Mouse (Mus musculus) ovary, postnatal 10 days (tissue): ENCODE data around the gene Gna12.

ENCODE experiments used
- DNase-seq: peaks from one replicate; pipeline ENCODE4 v3.0.0; 2022; ENCODE audit warnings: low spot score

Gna12 gene

GRCm38 (mm10) chr5:140827413-140827812 is 2.8 kb downstream of the Gna12 start:
- DNase-seq: no peak

- no peak for DNase-seq
Measured at GRCm38 (mm10) chr5:140826796-140827195, 3.4 kb downstream of the Gna12 start.

GRCm38 (mm10) chr5:140826118-140826517 is 4.1 kb downstream of the Gna12 start:
- no peak for DNase-seq

GRCm38 (mm10) chr5:140824126-140824525 is 6.1 kb downstream of the Gna12 start:
- DNase-seq: no peak

GRCm38 (mm10) chr5:140823386-140823785 is 6.8 kb downstream of the Gna12 start:
- DNase-seq: no peak

GRCm38 (mm10) chr5:140821951-140822350 is 8.3 kb downstream of the Gna12 start:
- DNase-seq: no peak

- no peak for DNase-seq
Measured at GRCm38 (mm10) chr5:140820539-140820938, 9.7 kb downstream of the Gna12 start.

- DNase-seq: no peak
Measured at GRCm38 (mm10) chr5:140819594-140819993, 10.6 kb downstream of the Gna12 start.

GRCm38 (mm10) chr5:140818482-140819076 is 11.7 kb downstream of the Gna12 start:
- no peak for DNase-seq

GRCm38 (mm10) chr5:140816950-140817568 is 13.2 kb downstream of the Gna12 start:
- no peak for DNase-seq

- no peak for DNase-seq
Measured at GRCm38 (mm10) chr5:140816008-140816407, 14.2 kb downstream of the Gna12 start.

GRCm38 (mm10) chr5:140815059-140815728 is 15.0 kb downstream of the Gna12 start:
- DNase-seq: no peak

- DNase-seq: no peak
Measured at GRCm38 (mm10) chr5:140814403-140814802, 15.8 kb downstream of the Gna12 start.

- DNase-seq: no peak
Measured at GRCm38 (mm10) chr5:140812699-140813098, 17.5 kb downstream of the Gna12 start.

- no peak for DNase-seq
Measured at GRCm38 (mm10) chr5:140812063-140812462, 18.2 kb downstream of the Gna12 start.

- DNase-seq: no peak
Measured at GRCm38 (mm10) chr5:140811390-140811789, 18.8 kb downstream of the Gna12 start.

GRCm38 (mm10) chr5:140806939-140807338 is 23.3 kb downstream of the Gna12 start:
- no peak for DNase-seq

- DNase-seq: no peak
Measured at GRCm38 (mm10) chr5:140806252-140806651, 24.0 kb downstream of the Gna12 start.

- DNase-seq: no peak
Measured at GRCm38 (mm10) chr5:140801782-140802181, 28.4 kb downstream of the Gna12 start.

GRCm38 (mm10) chr5:140800288-140800923 is 29.8 kb downstream of the Gna12 start:
- DNase-seq: no peak

- no peak for DNase-seq
Measured at GRCm38 (mm10) chr5:140799190-140799589, 31.0 kb downstream of the Gna12 start.

- DNase-seq: no peak
Measured at GRCm38 (mm10) chr5:140798775-140799174, 31.5 kb downstream of the Gna12 start.

- DNase-seq: no peak
Measured at GRCm38 (mm10) chr5:140798158-140798557, 32.1 kb downstream of the Gna12 start.
